Mouse (Mus musculus) layer of hippocampus, postnatal 10 days (tissue): ENCODE results near the gene Fzd1. TPM values are rescaled to one million over a fixed set of nuclear protein-coding genes. Genes with fewer than 3 reads are reported as not detected.
A peak's percentile ranks its signal among the peaks of the same experiment; 100 is the strongest.

Experiments
- DNase-seq, 2 experiments: peaks; one replicate each; pipeline ENCODE4 v3.0.0; 2021; ENCODE audit warnings: low spot score in 2 of 2
- microRNA-seq, 2 experiments: library from miRNA; unstranded; fragments of <30 nt; microRNA quantifications; one replicate each; pipeline ENCODE4 v1.2.0; 2021
- total RNA-seq, 2 experiments: library from RNA; stranded (reverse); gene quantifications; 2 replicates each; pipeline ENCODE4 v1.2.3; 2021

Gene Fzd1
- total RNA-seq, 2 experiments from 2014 or later, result 18.5 to 20.5 TPM

DNA sequence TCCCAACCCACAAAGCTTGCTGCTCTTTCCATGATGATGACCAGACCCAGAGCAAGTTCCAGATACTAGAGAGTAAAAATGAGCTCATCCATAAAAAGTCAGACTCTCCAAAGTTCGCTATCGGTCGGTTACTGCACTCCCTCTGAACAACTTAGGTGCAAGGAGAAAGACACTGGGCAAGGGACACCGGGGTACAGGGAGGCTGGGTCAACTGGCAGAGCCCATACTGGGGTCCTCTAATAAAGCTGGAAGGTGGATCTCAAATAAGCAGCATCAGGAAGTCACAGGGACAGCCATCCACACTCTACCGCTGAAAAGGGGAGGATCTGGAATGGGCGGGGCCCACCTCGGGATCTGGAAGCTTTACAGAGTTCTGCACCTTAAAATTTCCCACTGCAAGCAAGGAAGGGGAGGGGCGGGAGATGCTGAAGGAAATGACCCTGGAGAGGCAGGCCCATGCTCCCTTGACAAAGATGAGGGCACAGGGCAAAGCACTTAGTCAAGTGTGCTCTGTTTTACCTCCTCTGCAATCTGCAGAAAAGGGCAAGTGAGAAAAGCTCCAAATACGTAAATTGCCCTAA is 3.0 kb downstream of the Fzd1 start:
- DNase-seq, result peak in 1 of 2 experiments; percentile 19

DNA sequence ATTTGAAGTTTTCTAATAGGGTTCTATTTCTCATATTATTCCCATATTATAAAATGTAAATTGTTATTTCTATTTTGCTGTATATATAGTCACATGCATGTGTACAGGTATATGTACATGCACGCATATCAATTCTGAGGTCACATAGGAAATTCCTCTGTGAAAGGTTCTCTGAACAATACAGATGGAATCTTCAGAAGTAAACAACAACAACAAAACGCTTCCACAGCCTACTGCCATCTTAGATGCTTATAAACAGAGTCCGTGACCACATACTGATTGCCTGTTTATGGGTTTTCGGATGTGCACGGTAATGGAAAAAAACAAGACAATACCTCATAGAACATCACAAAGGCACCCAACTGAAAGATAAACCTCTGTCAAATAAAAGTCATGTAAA is 4.7 kb downstream of the Fzd1 start:
- DNase-seq, result no peak

DNA sequence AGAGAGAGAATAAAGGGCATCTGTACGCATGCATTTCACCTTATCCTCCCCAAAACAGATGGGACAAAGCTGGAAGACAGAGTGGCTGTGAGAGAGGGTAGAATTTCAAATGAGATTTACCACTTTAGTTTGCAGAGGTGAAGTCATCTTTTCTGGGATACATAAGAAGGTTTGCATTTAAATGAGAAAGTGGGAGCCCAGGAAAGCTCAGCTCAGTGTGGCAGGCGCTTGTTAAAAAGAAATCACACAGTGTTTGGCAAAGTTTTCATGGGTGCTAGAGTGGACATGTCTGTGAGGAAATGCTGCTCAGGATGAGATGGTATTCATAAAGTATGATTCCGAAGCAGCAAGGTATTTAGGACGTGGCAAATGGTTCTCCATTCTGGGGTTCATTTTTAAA is 15.1 kb downstream of the Fzd1 start:
- DNase-seq, result no peak

DNA sequence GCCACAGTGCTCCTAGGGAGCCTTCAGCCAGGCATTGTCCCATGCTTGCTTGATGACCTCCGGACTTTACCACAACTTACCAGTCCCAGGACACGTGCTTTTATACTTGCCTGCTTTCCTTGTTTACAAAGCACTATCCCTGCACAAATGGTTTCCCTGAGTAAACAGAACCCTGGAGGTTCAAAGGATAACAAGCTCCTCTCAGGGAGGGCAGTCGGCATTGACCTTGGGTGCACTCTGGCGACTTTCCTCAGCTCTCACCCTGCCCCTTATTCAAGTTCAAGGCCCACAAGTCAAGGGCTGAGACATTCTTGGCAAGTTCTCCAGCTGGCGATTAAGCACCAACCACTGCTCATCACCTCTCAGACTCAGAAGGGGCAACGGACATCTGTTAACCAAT is 20.8 kb downstream of the Fzd1 start:
- DNase-seq, result no peak

DNA sequence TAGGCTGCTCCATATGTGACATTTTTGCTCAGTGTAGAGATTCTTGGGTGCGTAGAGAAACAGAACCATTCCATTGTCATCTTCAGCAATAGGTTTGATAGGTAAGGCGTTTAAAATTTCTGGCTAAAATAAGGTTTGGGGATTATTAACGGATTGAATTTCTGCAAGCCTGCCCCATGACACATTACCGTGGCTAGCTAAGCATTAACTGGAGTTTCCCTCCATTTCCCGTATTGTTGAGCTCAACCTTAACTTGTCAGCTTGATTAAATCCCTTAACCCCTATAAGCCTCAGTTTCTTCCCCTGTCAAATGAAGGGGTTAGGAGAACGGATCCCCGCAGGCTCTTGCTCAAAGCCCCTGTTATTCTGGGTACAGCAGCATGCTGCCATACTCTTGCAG is 22.4 kb downstream of the Fzd1 start:
- no peak for DNase-seq

DNA sequence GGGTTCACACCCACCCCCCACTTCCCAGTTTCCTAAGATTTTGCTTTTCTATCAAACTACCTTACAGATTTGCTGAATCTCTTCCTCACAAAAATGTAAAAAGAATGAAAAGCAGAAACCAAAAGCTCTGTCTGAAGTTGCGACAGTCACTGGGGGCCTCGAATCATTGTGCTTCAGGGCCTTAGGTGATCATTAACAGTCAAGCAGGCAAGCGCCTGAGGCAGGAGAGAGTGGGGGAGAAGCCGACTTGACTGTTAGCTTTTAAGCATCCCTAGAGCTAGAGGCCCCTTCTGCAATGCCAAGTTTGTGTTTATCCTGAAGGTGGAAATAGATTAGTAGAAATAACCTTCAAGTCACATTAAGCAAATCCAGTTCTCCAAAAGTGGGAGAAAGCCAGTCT is 24.6 kb downstream of the Fzd1 start:
- DNase-seq, result no peak

DNA sequence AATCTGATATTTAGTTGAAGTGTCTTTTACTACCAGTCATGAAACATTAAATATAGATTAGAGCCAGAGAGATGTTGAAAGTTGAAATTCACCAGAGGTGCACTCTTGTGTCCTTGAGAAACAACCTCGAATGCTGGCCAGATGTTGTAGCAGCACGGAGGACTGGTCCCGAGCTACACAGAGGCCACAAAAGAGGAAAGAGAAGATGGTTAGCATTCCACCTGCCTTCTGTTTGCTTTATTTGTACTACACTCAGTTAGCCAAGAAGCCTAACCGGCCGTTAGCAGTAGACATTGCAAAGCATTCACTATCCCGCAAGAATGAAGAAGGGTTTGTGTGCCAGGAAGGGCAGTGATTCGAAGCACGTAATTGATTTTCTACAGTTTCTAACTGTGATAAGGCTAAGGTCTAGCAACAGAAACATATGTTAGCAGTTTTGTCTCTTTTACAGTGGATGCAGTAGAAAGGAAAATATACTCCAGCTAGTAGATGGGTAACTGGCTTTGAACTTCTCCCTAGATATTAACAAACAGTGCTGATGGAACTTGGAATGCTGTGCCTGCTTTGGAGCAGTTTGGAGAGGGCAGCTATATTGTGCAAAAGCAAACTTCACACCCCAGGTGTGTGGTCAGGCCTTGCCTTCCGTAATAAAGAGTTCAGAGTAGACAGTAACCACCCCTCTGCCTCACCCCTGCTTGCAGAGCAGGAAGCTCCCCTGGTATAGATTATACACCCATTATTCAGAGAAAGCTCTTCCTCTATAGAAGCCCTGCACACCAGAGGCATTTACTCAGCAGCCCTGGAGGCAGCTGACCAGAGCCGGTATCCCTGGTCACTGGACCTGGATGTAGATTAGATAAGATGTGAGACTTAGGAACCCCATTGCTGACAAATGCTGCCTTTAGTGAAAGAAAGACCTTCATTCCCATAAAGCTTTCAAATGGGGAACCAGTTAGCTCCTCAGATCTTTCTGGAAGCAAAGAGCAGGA is 25.3 kb downstream of the Fzd1 start:
- no peak for DNase-seq

DNA sequence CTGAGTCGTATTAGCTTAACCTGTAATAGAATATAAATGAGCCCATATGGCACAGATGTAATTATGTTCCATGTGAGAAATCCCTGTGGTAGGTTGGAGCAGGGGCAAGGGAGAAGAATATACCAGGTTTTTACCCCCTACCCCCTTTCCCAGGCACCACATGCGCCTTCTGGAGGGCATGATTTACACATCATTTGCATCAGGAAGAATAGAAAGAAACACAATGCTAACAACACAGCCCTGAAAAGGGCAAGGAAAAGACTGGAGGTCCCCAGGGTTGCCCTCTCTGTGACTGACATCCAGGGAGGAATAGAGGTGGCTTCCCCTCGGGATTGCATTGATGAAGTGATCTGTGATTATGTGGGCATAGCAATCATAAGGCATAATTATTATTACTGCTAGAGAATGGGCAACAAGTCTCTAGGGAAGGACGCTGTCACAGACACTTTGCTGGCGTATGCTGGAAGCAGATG is 26.1 kb downstream of the Fzd1 start:
- DNase-seq, result no peak

DNA sequence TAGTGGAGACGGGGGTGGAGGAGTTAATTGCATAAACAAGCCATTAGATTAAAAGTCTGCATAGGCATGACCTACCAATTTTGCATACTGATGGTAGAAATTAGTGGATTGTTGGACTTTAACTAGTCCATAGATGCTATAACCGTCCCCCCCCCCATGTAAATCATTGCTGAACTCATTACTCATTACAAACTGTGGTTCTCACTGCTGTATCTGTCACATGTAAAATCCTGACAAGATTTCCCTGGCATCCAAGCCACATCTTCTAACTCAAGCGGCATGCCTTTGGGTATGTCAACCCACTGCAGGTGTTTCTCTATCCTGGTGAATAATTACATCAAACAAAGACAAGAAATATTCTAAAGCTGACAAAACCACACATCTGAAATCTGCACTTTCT is 26.8 kb downstream of the Fzd1 start:
- DNase-seq, result no peak

Small RNA genes within 50 kb of the gene (microRNA-seq; reads per million reads assigned to microRNA genes)
- gene Gm44483, result 0 reads per million in 2 experiments
